Mouse (Mus musculus) stomach, embryonic 16.5 days (tissue): ENCODE results near the gene S100a11. TPM values are rescaled to one million over a fixed set of nuclear protein-coding genes. Genes with fewer than 3 reads are reported as not detected.

Experiments used
- ATAC-seq: fragments of 200-750 bp; cut with Nextera tagmentation; 2 replicates; pipeline ENCODE4 v1.8.0; 2017; ENCODE audit warnings: moderate number of reproducible peaks, moderate TSS enrichment; ENCODE audit not compliant: insufficient read depth, low FRiP score
- H3K27ac ChIP-seq: fragments of 300-500 bp; sonication (generic); 2 replicates; pipeline ENCODE4 v1.5.1; 2014; ENCODE audit warnings: low read length
- H3K27me3 ChIP-seq: fragments of 300-500 bp; sonication (generic); 2 replicates; pipeline ENCODE4 v1.6.1; 2014; ENCODE audit warnings: low read length, control low read depth, mixed read lengths; ENCODE audit not compliant: control insufficient read depth, insufficient read depth
- H3K36me3 ChIP-seq: fragments of 300-500 bp; sonication (generic); 2 replicates; pipeline ENCODE4 v1.6.1; 2014; ENCODE audit warnings: low read length; ENCODE audit not compliant: control insufficient read depth, insufficient read depth
- H3K4me1 ChIP-seq: fragments of 300-500 bp; sonication (generic); 2 replicates; pipeline ENCODE4 v1.6.1; 2014; ENCODE audit warnings: low read length, control low read depth, mixed read lengths; ENCODE audit not compliant: control insufficient read depth, insufficient read depth
- H3K4me2 ChIP-seq: fragments of 300-500 bp; sonication (generic); 2 replicates; pipeline ENCODE4 v1.6.1; 2014; ENCODE audit warnings: low read depth, low read length, mixed read lengths
- H3K4me3 ChIP-seq: fragments of 300-500 bp; sonication (generic); replicated peaks from 2 replicates; pipeline ENCODE4 v1.5.1; 2014; ENCODE audit warnings: mild to moderate bottlenecking, low read length
- H3K9ac ChIP-seq: fragments of 300-500 bp; sonication (generic); 2 replicates; pipeline ENCODE4 v1.6.1; 2014; ENCODE audit warnings: low read length
- H3K9me3 ChIP-seq: fragments of 300-500 bp; sonication (generic); replicated peaks from 2 replicates; pipeline ENCODE4 v1.6.1; 2016; ENCODE audit warnings: low read length, control low read depth; ENCODE audit not compliant: control insufficient read depth
- WGBS: fragments of 180-500 bp; shearing (Covaris S2); extraction: QIAGEN DNeasy Blood & Tissue Kit; methylation state at CpG from one replicate; pipeline ENCODE4 v1.1.7; 2014; 5-methylcytosine and 5-hydroxymethylcytosine counted together
- polyA plus RNA-seq: library from polyadenylated mRNA; unstranded; fragments of >200 nt; fragmentation: Nextera tagmentation; extraction: Ambion mirVana; gene quantifications from 2 replicates; pipeline ENCODE4 v1.2.1, GENCODE M21; 2015

The S100a11 gene
- polyA plus RNA-seq, 1 experiment from 2014 or later: 2,104 TPM

GRCm38 (mm10) chr3:93514628-93515027, 5.7 kb upstream of the S100a11 start:
- WGBS: 89% methylated on average over 3 of the region's 3 CpGs
- no peak overlapping the region for H3K4me2 ChIP-seq
- no peak overlapping the region for H3K4me3 ChIP-seq
- H3K9ac ChIP-seq: no peak overlapping the region
- no peaks in the 10 kb centered on the region for H3K9me3 ChIP-seq
- H3K36me3 ChIP-seq: no peaks in the 10 kb centered on the region
- ATAC-seq: no peak
- no peaks in the 10 kb centered on the region for H3K4me1 ChIP-seq
- no peak overlapping the region for H3K27ac ChIP-seq
- H3K27me3 ChIP-seq: no peaks in the 10 kb centered on the region

- no peak overlapping the region for H3K4me3 ChIP-seq
- WGBS: 55% methylated on average over 2 of the region's 2 CpGs
- H3K9ac ChIP-seq: no peak overlapping the region
- H3K4me1 ChIP-seq: peaks cover 11% of the 10 kb centered on the region
- H3K36me3 ChIP-seq: no peaks in the 10 kb centered on the region
- no peak overlapping the region for H3K27ac ChIP-seq
- no peak for ATAC-seq
- no peaks in the 10 kb centered on the region for H3K9me3 ChIP-seq
- no peaks in the 10 kb centered on the region for H3K27me3 ChIP-seq
- H3K4me2 ChIP-seq: no peak overlapping the region
Observed at GRCm38 (mm10) chr3:93517343-93517742, 2.9 kb upstream of the S100a11 start.

GRCm38 (mm10) chr3:93519856-93520329, 395 bp upstream of the S100a11 start:
- no peaks in the 10 kb centered on the region for H3K27me3 ChIP-seq
- peaks cover 16% of the 10 kb centered on the region for H3K4me1 ChIP-seq
- no peak for ATAC-seq
- peak overlapping the region; percentile 89 for H3K9ac ChIP-seq
- H3K36me3 ChIP-seq: no peaks in the 10 kb centered on the region
- 48% methylated on average over 5 of the region's 5 CpGs for WGBS
- H3K4me3 ChIP-seq: peak overlapping the region; percentile 70
- peak overlapping the region; percentile 66; the same call in 1 of the 2 replicates for H3K4me2 ChIP-seq
- no peaks in the 10 kb centered on the region for H3K9me3 ChIP-seq
- H3K27ac ChIP-seq: peak overlapping the region; percentile 97

- Histone ChIP-seq H3K27ac (peak overlapping the region; percentile 97), H3K4me1 (peaks cover 16% of the 10 kb centered on the region), H3K36me3 (no peaks in the 10 kb centered on the region; the same call in 1 of the 2 replicates), H3K27me3 (no peaks in the 10 kb centered on the region), H3K4me2 (peak overlapping the region; percentile 66), H3K9me3 (no peaks in the 10 kb centered on the region), H3K9ac (peak overlapping the region; percentile 89), H3K4me3 (peak overlapping the region; percentile 70)
- 80% methylated on average over 8 of the region's 8 CpGs for WGBS
- no peak for ATAC-seq
Observed at GRCm38 (mm10) chr3:93521462-93522057, 1.3 kb downstream of the S100a11 start.

- no peaks in the 10 kb centered on the region; the same call in 1 of the 2 replicates for H3K36me3 ChIP-seq
- H3K9me3 ChIP-seq: no peaks in the 10 kb centered on the region
- peak overlapping the region; percentile 66 for H3K4me2 ChIP-seq
- H3K4me3 ChIP-seq: peak overlapping the region; percentile 32
- H3K9ac ChIP-seq: peak overlapping the region; percentile 28; the same call in 1 of the 2 replicates
- H3K4me1 ChIP-seq: peaks cover 16% of the 10 kb centered on the region
- no peaks in the 10 kb centered on the region for H3K27me3 ChIP-seq
- ATAC-seq: no peak
- peak overlapping the region; percentile 61; the same call in 1 of the 2 replicates for H3K27ac ChIP-seq
- WGBS: 41% methylated on average over 7 of the region's 7 CpGs
Observed at GRCm38 (mm10) chr3:93522611-93523010, 2.3 kb downstream of the S100a11 start.

GRCm38 (mm10) chr3:93527300-93527699, 7.0 kb downstream of the S100a11 start:
- WGBS: 86% methylated on average over 3 of the region's 3 CpGs
- Histone ChIP-seq H3K36me3 (no peaks in the 10 kb centered on the region; the same call in 1 of the 2 replicates), H3K9ac (no peak overlapping the region), H3K4me3 (no peak overlapping the region), H3K27me3 (no peaks in the 10 kb centered on the region), H3K9me3 (no peaks in the 10 kb centered on the region), H3K4me2 (no peak overlapping the region), H3K4me1 (peaks cover 5% of the 10 kb centered on the region; the same call in 1 of the 2 replicates), H3K27ac (no peak overlapping the region)
- ATAC-seq: 0 out of 2 replicates have a peak, but pooled peaks have one; percentile 29

- no peak overlapping the region for H3K27ac ChIP-seq
- no peak overlapping the region for H3K9ac ChIP-seq
- H3K4me1 ChIP-seq: no peaks in the 10 kb centered on the region
- H3K4me2 ChIP-seq: no peak overlapping the region
- H3K4me3 ChIP-seq: no peak overlapping the region
- 81% methylated on average over 5 of the region's 5 CpGs for WGBS
- no peaks in the 10 kb centered on the region for H3K9me3 ChIP-seq
- H3K27me3 ChIP-seq: no peaks in the 10 kb centered on the region
- ATAC-seq: no peak
- H3K36me3 ChIP-seq: no peaks in the 10 kb centered on the region; the same call in 1 of the 2 replicates
Observed at GRCm38 (mm10) chr3:93528807-93529206, 8.5 kb downstream of the S100a11 start.

GRCm38 (mm10) chr3:93537068-93537576, 16.8 kb downstream of the S100a11 start:
- Histone ChIP-seq H3K9me3 (no peaks in the 10 kb centered on the region), H3K27ac (no peak overlapping the region), H3K4me1 (no peaks in the 10 kb centered on the region), H3K9ac (no peak overlapping the region), H3K36me3 (no peaks in the 10 kb centered on the region), H3K4me3 (no peak overlapping the region), H3K4me2 (no peak overlapping the region), H3K27me3 (no peaks in the 10 kb centered on the region)
- ATAC-seq: no peak
- 42% methylated on average over 2 of the region's 2 CpGs for WGBS

GRCm38 (mm10) chr3:93538486-93538885, 18.2 kb downstream of the S100a11 start:
- Histone ChIP-seq H3K27ac (no peak overlapping the region), H3K27me3 (no peaks in the 10 kb centered on the region), H3K9me3 (no peaks in the 10 kb centered on the region), H3K36me3 (no peaks in the 10 kb centered on the region), H3K9ac (no peak overlapping the region), H3K4me1 (no peaks in the 10 kb centered on the region), H3K4me2 (no peak overlapping the region), H3K4me3 (no peak overlapping the region)
- no peak for ATAC-seq
- WGBS: 68% methylated on average over 2 of the region's 2 CpGs
